Mouse (Mus musculus): ENCODE measurements around the gene Stard7. TPM values are rescaled to one million over a fixed set of nuclear protein-coding genes. Genes with fewer than 3 reads are reported as not detected.

Gene Stard7
- polyA plus RNA-seq, 1 experiment from 2014 or later, result 99.8 TPM

DNA sequence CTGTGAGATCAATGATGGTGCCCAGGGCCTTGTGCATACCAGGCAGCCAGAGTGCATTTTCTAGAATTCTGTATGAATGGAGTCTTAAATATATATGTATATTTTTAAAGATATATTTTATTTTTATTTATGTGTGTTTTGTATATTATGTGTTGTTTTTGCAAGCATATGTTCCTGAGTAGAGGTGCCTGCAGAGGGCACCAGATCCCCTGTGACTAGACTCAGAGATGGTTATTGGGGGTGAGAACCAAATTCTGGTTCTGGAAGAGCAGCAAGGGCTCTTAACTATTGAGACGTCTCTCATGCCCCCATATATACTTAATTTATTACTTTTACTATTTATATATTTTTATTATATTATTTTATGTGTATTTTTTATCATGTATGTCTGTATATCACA, 41.2 kb downstream of the Stard7 start:
- H3K27me3 ChIP-seq, result no peaks in the 10 kb centered on the region
- 97% methylated on average over 1 of the region's 1 CpGs for WGBS
- no peak overlapping the region for H3K4me2 ChIP-seq (replicated peaks)
- no peak overlapping the region for H3K4me3 ChIP-seq
- ATAC-seq (replicated peaks), result no peak
- H3K4me1 ChIP-seq, result no peaks in the 10 kb centered on the region
- H3K9me3 ChIP-seq, result no peaks in the 10 kb centered on the region
- no peak overlapping the region for H3K27ac ChIP-seq (replicated peaks)
- H3K9ac ChIP-seq (replicated peaks), result no peak overlapping the region
- H3K36me3 ChIP-seq, result no peaks in the 10 kb centered on the region

DNA sequence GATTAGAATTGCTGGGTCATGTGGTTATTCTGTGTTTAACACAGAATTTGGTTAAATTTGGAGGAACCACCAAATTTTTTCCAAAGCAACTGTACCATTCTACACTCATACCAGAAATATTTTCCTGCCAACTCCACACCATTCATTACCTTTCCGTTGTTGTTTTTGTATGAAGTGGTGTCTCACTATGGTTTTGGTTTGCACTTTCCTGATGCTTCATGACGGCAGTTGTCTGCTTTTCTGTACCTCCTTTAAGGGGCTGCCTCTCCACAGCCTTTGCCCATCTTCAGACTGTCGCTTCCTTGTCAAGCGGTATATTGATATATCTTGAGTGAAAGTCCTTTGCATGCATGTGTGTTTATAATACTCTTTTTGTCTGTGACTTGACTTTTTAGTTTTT, 42.8 kb downstream of the Stard7 start:
- Histone ChIP-seq H3K9me3 (no peaks in the 10 kb centered on the region), H3K4me2 (replicated peaks) (no peak overlapping the region), H3K4me3 (no peak overlapping the region), H3K27me3 (no peaks in the 10 kb centered on the region), H3K4me1 (no peaks in the 10 kb centered on the region), H3K36me3 (no peaks in the 10 kb centered on the region), H3K9ac (replicated peaks) (no peak overlapping the region), H3K27ac (replicated peaks) (no peak overlapping the region)
- ATAC-seq (replicated peaks), result no peak
- WGBS, result 95% methylated on average over 4 of the region's 4 CpGs

DNA sequence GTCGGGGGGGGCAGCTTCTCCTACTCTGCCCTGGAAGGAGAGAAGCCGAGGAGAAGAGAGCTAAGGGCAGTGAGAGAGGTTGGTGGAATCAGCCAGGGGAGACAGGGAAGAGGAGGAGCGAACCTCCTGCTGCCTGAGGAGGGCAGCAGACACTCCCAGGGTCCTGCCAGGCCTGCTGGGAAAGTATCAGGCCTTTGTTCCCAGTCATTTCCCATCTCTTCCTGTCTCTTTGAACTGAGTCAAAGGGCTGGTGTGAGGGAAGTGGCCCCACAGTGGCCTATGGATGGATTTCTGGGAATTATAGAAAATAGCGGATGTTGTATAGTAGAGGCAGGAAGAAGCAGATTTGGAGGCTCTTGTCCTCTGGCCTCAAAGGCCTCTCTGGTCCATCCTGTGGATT, 43.9 kb downstream of the Stard7 start:
- Histone ChIP-seq H3K36me3 (no peaks in the 10 kb centered on the region), H3K4me2 (replicated peaks) (no peak overlapping the region), H3K9ac (replicated peaks) (no peak overlapping the region), H3K27me3 (no peaks in the 10 kb centered on the region), H3K27ac (replicated peaks) (no peak overlapping the region), H3K4me1 (no peaks in the 10 kb centered on the region), H3K9me3 (no peaks in the 10 kb centered on the region), H3K4me3 (no peak overlapping the region)
- 59% methylated on average over 4 of the region's 4 CpGs for WGBS
- ATAC-seq (replicated peaks), result no peak

DNA sequence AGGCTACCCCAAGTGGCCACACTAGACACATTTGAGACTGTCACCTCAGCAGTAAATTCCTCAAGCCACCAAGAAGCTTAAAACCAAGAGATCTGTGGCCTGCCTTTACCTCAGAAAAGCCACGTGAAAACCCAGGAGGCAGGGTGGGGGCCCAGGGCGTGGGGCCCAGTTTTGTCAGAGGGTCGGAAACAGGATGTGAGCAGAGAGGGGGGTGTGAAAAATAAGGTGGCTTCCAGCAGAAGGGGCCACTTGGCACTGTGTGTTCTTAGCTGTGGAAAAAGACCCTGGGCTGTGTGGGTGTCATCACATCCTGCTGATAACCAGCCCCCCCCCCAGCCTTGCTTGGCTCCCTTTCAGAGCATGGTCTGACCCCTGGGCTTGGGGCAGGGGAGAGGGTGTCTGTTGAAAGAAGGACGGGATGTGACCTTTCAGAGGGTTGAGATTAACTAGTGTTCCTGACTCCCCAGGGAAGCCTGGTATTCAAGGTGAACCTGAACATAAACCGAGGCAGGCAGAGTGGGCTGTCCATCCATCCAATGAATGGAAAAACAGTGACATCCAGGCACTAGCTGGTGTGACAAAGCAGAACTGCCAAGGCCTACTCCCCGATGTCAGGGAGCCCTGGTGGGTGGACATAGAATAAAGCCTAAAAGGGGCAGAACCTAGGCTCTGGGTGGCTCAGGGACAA, 44.6 kb downstream of the Stard7 start:
- 79% methylated on average over 6 of the region's 6 CpGs for WGBS
- Histone ChIP-seq H3K4me1 (no peaks in the 10 kb centered on the region), H3K27me3 (no peaks in the 10 kb centered on the region), H3K27ac (replicated peaks) (no peak overlapping the region), H3K4me2 (replicated peaks) (no peak overlapping the region), H3K4me3 (no peak overlapping the region), H3K36me3 (no peaks in the 10 kb centered on the region), H3K9ac (replicated peaks) (no peak overlapping the region), H3K9me3 (no peaks in the 10 kb centered on the region)
- ATAC-seq (replicated peaks), result no peak

DNA sequence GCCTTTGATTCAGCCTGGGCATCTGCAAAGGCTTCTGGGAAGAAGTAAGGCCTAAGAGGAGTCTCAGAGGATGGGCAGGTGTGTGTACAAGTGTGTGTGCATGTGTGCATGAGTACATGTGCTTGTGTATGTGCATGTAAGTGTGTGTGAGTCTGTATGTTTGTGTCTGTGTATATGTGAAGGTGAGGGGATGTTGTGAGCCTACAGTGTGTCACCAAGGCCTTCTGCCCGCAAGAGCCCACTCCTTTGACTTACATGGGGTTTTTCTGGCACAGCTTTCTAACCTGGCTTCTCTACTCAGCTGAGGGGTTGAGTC, 45.1 kb downstream of the Stard7 start:
- H3K9ac ChIP-seq (replicated peaks), result no peak overlapping the region
- H3K27ac ChIP-seq (replicated peaks), result no peak overlapping the region
- no peak for ATAC-seq (replicated peaks)
- H3K27me3 ChIP-seq, result no peaks in the 10 kb centered on the region
- WGBS, result 94% methylated on average over 1 of the region's 1 CpGs
- no peaks in the 10 kb centered on the region for H3K36me3 ChIP-seq
- no peaks in the 10 kb centered on the region for H3K9me3 ChIP-seq
- H3K4me2 ChIP-seq (replicated peaks), result no peak overlapping the region
- no peaks in the 10 kb centered on the region for H3K4me1 ChIP-seq
- no peak overlapping the region for H3K4me3 ChIP-seq

DNA sequence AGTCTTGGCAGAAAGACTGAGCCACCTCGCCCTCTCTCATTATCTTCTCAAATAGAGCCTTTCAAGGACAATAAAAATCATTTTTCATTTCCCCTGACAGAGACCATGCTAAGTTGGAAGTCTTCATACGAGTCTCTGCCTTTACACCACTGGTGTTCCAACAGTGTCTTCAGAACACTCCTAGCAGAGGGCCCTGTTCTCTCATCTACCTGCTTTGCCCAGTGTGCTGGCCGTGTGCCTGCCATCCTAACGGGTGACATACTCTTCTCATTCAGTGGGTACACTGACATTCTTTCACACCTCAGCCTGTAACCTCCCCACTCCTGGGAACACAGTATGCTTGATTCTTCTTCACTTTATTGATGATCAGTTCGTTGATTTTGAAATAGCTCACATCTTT, 46.4 kb downstream of the Stard7 start:
- Histone ChIP-seq H3K27me3 (no peaks in the 10 kb centered on the region), H3K4me3 (no peak overlapping the region), H3K36me3 (no peaks in the 10 kb centered on the region), H3K4me1 (no peaks in the 10 kb centered on the region), H3K9me3 (no peaks in the 10 kb centered on the region), H3K9ac (replicated peaks) (no peak overlapping the region), H3K27ac (replicated peaks) (no peak overlapping the region), H3K4me2 (replicated peaks) (no peak overlapping the region)
- no peak for ATAC-seq (replicated peaks)
- WGBS, result 78% methylated on average over 5 of the region's 5 CpGs

DNA sequence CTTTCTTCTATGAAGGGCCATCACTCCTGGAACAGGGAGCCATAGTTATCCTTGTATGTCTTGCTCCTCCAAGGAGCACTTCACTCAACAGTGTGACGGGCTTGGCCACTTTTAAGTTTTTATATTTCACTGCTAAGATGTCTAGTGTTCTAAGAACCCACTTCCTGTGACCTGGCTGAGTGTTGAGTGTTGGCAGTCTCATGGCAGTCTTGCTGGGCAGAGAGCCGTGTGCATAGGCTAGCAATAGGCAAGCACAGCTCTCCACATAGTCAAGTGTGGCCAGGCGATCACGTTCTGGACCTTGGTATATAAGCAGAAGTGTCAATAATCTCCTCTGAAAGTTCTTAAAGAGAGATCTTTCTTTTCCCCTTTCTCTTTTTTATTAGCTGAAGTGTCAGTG, 48.1 kb downstream of the Stard7 start:
- H3K27me3 ChIP-seq, result no peaks in the 10 kb centered on the region
- H3K27ac ChIP-seq (replicated peaks), result no peak overlapping the region
- H3K4me2 ChIP-seq (replicated peaks), result no peak overlapping the region
- ATAC-seq (replicated peaks), result no peak
- no peaks in the 10 kb centered on the region for H3K36me3 ChIP-seq
- H3K4me3 ChIP-seq, result no peak overlapping the region
- no peaks in the 10 kb centered on the region for H3K9me3 ChIP-seq
- 90% methylated on average over 4 of the region's 4 CpGs for WGBS
- no peak overlapping the region for H3K9ac ChIP-seq (replicated peaks)
- no peaks in the 10 kb centered on the region for H3K4me1 ChIP-seq

DNA sequence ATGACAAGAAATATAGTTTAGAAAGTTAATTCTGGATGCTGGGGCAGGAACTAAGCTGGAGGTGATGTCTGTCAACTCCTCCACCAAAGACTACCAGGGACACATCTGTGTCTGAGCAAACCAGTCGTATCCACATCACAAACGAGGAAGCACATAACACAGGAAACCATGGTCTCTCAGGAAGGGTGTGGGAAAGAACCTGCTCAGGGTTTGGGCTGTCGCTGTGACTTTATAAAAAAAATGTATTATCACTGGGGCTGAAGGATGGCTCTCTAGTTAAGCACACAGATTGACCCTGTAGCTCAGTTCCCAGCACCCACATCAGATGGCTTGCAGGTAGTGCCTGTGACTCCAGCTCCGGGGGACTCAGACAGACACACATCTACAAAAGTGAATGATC, 49.1 kb downstream of the Stard7 start:
- Histone ChIP-seq H3K27me3 (no peaks in the 10 kb centered on the region), H3K4me3 (no peak overlapping the region), H3K27ac (replicated peaks) (no peak overlapping the region), H3K36me3 (no peaks in the 10 kb centered on the region), H3K9ac (replicated peaks) (no peak overlapping the region), H3K9me3 (no peaks in the 10 kb centered on the region), H3K4me1 (no peaks in the 10 kb centered on the region), H3K4me2 (replicated peaks) (no peak overlapping the region)
- 84% methylated on average over 4 of the region's 4 CpGs for WGBS
- ATAC-seq (replicated peaks), result no peak

DNA sequence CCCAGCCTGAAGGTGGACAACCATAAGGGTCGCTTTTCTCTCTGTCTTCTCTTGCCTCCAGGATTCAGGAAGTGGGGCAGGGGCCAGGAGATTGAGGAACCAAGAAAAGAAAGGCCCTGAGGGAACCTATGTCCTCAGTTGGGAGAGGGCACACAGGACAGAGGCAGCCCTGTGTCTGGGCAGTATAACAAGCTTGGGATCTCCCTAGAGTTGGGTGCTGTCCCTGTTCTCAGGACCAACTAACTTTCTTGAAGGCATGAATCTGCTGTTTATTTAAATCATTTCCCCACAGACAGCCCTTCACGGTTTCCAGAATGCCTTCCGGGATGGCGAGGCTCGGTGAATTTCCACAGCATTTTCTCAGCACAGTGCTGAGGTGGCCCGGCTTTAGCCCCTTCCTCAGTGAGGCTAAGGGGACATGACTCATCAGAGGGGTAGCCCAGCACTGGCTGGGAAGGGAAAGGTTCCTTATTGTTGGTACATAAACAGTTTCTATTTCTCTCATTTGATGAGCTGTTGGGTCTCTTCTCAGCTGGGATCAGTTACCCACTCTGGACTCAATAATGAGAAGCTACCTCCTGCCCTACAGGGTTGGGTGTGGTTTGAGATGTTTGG, 52.8 kb downstream of the Stard7 start:
- WGBS, result 84% methylated on average over 6 of the region's 6 CpGs
- no peak overlapping the region for H3K9ac ChIP-seq (replicated peaks)
- no peak overlapping the region for H3K27ac ChIP-seq (replicated peaks)
- no peaks in the 10 kb centered on the region for H3K9me3 ChIP-seq
- no peak overlapping the region for H3K4me2 ChIP-seq (replicated peaks)
- no peaks in the 10 kb centered on the region for H3K36me3 ChIP-seq
- no peak for ATAC-seq (replicated peaks)
- no peaks in the 10 kb centered on the region for H3K27me3 ChIP-seq
- no peaks in the 10 kb centered on the region for H3K4me1 ChIP-seq
- H3K4me3 ChIP-seq, result no peak overlapping the region

DNA sequence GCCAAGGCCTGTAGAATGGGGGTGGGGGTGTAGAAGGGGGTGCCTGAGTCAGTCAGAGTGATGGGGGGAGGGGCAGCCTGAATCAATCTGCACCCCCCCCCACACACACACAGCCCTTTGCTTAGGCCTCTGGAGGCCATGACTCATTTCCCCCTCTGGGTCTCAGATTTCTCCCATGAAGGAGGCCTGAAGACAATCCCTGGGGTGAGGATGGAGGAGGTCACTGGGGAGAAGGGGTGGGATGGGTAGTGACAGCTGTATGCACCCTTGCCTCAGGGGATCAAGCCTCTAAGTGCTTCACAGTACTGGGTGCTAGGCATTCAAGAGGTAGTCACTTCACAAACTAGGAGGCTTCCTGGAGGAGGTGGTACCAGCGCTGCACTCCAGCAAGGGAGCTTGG, 53.6 kb downstream of the Stard7 start:
- Histone ChIP-seq H3K9ac (replicated peaks) (no peak overlapping the region), H3K36me3 (no peaks in the 10 kb centered on the region), H3K4me1 (no peaks in the 10 kb centered on the region), H3K27ac (replicated peaks) (no peak overlapping the region), H3K9me3 (no peaks in the 10 kb centered on the region), H3K4me2 (replicated peaks) (no peak overlapping the region), H3K27me3 (no peaks in the 10 kb centered on the region), H3K4me3 (no peak overlapping the region)
- 92% methylated on average over 1 of the region's 1 CpGs for WGBS
- ATAC-seq (replicated peaks), result no peak

DNA sequence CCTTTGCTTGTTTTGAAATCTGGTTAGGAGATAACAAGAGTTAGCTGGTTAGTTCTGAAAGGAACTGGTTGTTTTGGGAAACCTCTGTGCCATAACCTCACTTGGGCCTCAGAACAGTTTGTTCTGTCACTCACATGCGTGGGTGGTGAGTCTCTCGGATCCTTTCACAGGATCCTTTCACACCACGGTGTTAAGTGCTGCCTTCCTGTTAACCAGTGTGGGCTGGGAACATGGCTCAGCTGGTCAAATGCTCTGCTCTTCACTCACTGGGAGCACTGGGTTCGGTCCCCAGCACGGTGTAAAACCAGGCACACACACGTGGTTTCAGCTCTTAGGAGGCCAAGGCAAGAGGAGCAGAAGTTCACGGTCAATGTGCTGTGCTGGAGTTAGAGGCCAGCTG, 54.4 kb downstream of the Stard7 start:
- Histone ChIP-seq H3K9me3 (no peaks in the 10 kb centered on the region), H3K9ac (replicated peaks) (no peak overlapping the region), H3K4me2 (replicated peaks) (no peak overlapping the region), H3K4me1 (no peaks in the 10 kb centered on the region), H3K27me3 (no peaks in the 10 kb centered on the region), H3K27ac (replicated peaks) (no peak overlapping the region), H3K36me3 (no peaks in the 10 kb centered on the region), H3K4me3 (no peak overlapping the region)
- 85% methylated on average over 7 of the region's 7 CpGs for WGBS
- no peak for ATAC-seq (replicated peaks)

DNA sequence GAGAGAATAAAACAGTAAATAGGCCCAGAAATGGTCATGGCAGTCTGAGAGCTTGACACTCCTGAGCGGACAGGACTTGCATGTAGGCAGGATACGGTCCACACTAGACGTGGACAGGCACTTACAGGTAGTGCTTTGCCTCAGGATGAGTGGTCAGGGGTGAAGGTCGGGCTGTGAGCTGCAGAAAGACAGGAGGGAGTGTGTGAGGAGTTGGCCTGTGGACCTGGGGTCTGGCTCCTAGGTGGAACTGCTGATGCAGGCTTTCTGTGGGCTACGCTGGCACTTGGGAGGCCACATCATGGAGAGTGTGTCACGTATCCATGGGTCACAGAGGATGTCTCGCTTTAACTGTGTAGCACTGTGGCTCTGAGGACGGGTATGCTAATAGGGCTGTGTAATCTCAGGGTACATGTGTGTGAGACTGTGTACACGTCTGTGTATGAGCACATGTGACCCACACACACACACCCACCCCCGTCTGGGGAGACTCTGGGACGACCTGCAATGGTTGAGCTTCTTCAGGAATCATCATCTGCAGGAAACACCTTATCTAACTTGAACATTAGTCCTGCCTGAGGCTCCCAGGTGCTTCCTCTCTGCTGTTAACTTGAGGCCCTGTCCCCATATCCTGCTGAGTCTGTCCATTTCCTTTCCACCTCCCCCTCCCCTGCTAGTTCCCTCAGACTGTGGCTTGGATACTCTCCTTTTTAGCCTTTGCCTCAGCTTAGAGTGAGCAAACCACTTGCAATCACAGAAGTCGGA, 58.3 kb downstream of the Stard7 start:
- H3K9ac ChIP-seq (replicated peaks), result no peak overlapping the region
- H3K36me3 ChIP-seq, result no peaks in the 10 kb centered on the region
- no peaks in the 10 kb centered on the region for H3K27me3 ChIP-seq
- no peak overlapping the region for H3K27ac ChIP-seq (replicated peaks)
- H3K4me3 ChIP-seq, result no peak overlapping the region
- ATAC-seq (replicated peaks), result no peak
- no peaks in the 10 kb centered on the region for H3K4me1 ChIP-seq
- 73% methylated on average over 12 of the region's 12 CpGs for WGBS
- H3K9me3 ChIP-seq, result no peaks in the 10 kb centered on the region
- no peak overlapping the region for H3K4me2 ChIP-seq (replicated peaks)
